Mouse (Mus musculus): ENCODE data around the gene Cnksr2.

DNA sequence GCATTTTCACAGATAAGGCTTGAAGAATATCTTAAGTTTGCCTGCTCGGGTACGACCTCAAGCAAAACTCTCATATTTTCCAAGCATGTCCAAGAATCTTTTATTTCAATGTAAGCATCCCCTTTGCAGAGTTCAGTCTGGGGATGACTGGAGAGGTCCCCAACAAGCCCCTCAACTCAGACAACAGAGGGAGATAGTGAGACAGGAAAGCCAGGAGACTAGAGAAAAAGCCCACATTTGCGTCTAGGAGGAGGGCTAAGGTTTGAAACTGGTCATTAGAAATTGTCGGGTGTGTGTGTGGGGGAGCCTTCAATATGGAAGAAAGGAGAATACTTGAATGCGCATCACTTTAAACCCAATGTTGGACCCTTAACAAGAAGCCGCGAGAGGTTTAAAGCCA lies 1.4 kb downstream of the Cnksr2 start:
- no peak for TF ChIP-seq POLR2A (IDR thresholded peaks at IDR 0.05; ENCODE audit: low read depth, low read length)
- TF ChIP-seq CTCF (IDR thresholded peaks at IDR 0.05; ENCODE audit: extremely low read depth, insufficient read length, insufficient replicate concordance, low read depth, low read length): no peak
